Mouse (Mus musculus): ENCODE measurements around the gene Mindy4. TPM values are rescaled to one million over a fixed set of nuclear protein-coding genes. Genes with fewer than 3 reads are reported as not detected.

Gene Mindy4
- polyA plus RNA-seq, 1 experiment: 7.2 TPM

DNA sequence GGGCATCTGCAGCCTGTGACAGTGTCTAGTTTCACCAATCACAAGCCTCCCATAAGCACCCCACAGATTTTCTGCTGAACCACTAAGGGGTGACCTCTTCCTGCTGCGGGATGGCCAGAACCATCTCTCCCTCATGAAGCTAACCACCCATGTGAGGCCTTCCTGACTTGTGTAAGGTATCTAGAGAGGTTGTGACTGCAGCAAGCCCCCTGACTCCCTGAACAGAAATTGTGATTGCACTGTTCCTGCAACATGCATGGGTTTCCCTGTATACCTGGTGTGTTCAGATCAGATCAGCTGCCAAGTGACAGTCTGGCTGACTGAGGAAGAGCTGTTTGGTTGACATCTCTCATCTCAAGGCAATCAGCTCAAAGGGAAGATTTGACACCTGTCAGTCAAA is 159.5 kb downstream of the Mindy4 start:
- H3K4me3 ChIP-seq (ENCODE audit: insufficient read depth, low read length): no peak overlapping the region
- H3K4me1 ChIP-seq (ENCODE audit: control insufficient read depth, insufficient read depth, low read length): no peaks in the 10 kb centered on the region
- H3K27ac ChIP-seq (ENCODE audit: insufficient read depth, low read length): no peak overlapping the region
- TF ChIP-seq CTCF (IDR thresholded peaks at IDR 0.05; ENCODE audit: extremely low read depth, insufficient read depth, low read length): no peak
- no peak for TF ChIP-seq POLR2A (IDR thresholded peaks at IDR 0.05; ENCODE audit: extremely low read depth, insufficient read depth, low read length)

DNA sequence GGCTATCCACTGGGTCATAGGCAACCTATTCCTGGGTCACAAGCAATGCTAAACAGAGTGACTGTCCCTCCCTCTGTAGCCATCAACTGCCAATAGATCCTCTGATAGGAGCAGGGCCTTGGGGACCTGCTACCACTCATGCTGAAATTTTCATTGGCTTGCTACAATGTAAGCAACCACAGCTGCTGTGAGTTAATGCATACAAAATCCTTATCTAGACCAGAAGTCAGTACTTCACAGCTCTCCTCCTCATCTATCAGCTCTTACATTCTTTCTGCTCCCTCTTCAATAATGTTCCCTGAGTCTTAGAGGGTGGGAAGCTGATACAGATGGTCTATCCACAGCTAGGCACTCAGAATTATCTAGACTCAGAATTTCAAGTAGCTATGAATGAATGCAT is 163.9 kb downstream of the Mindy4 start:
- TF ChIP-seq POLR2A (IDR thresholded peaks at IDR 0.05; ENCODE audit: extremely low read depth, insufficient read depth, low read length): no peak
- no peak for TF ChIP-seq CTCF (IDR thresholded peaks at IDR 0.05; ENCODE audit: extremely low read depth, insufficient read depth, low read length)
- H3K4me3 ChIP-seq (ENCODE audit: insufficient read depth, low read length): no peak overlapping the region

More for the DNA sequence above, 163.9 kb downstream of the Mindy4 start:
- no peaks in the 10 kb centered on the region for H3K4me1 ChIP-seq (ENCODE audit: control insufficient read depth, insufficient read depth, low read length)
- H3K27ac ChIP-seq (ENCODE audit: insufficient read depth, low read length): no peak overlapping the region

Other genes starting within 250 kb of the Mindy4 start
- gene Nod1, start 230.8 kb upstream of the Mindy4 start, polyA plus RNA-seq (2012; rRNA removed): 6.0 and 6.4 TPM in 2 replicates
- gene Ggct, start 210.4 kb upstream of the Mindy4 start, polyA plus RNA-seq (2012; rRNA removed): 16.6 and 19.8 TPM in 2 replicates
- 96.8 and 99.2 TPM in 2 replicates for gene Gars, start 165.4 kb upstream of the Mindy4 start, polyA plus RNA-seq (2012; rRNA removed)
- 2.0 and 2.3 TPM in 2 replicates for gene Crhr2, start 70.4 kb upstream of the Mindy4 start, polyA plus RNA-seq (2012; rRNA removed)
- gene Inmt, start 28.3 kb upstream of the Mindy4 start, polyA plus RNA-seq (2012; rRNA removed): 3.5 TPM in 2 replicates
- gene Aqp1, start 133.0 kb downstream of the Mindy4 start, polyA plus RNA-seq (2012; rRNA removed): 0.64 and 0.98 TPM in 2 replicates
- gene Ghrhr, start 172.9 kb downstream of the Mindy4 start, polyA plus RNA-seq (2012; rRNA removed): 0.06 TPM in 1 of 2 replicates, not detected in the other
- 84.4 and 87.0 TPM in 2 replicates for gene Adcyap1r1, start 248.6 kb downstream of the Mindy4 start, polyA plus RNA-seq (2012; rRNA removed)